Mouse (Mus musculus): ENCODE measurements around the gene Ddx58.
A peak's percentile ranks its signal among the peaks of the same experiment; 100 is the strongest.

Gene Ddx58

GRCm38 (mm10) chr4:40239409-40240271, at the start of gene Ddx58:
TSS of gene Ddx58 (minus strand) at chr4:40239828.
- DNase-seq (ENCODE audit: low spot score): no peak

GRCm38 (mm10) chr4:40289046-40289445, 49.4 kb upstream of the Ddx58 start:
- no peak for DNase-seq (ENCODE audit: low spot score)

- DNase-seq (ENCODE audit: low spot score): no peak
Measured at GRCm38 (mm10) chr4:40287415-40287814, 47.8 kb upstream of the Ddx58 start.

- DNase-seq (ENCODE audit: low spot score): peak; percentile 71
Measured at GRCm38 (mm10) chr4:40285582-40285981, 46.0 kb upstream of the Ddx58 start.

GRCm38 (mm10) chr4:40279276-40279900, 39.8 kb upstream of the Ddx58 start, which contains the start of gene Ndufb6:
TSS of gene Ndufb6 (minus strand) at chr4:40279421.
- DNase-seq (ENCODE audit: low spot score): peak; percentile 77

GRCm38 (mm10) chr4:40278880-40279275, 39.2 kb upstream of the Ddx58 start:
- DNase-seq (ENCODE audit: low spot score): no peak

GRCm38 (mm10) chr4:40269430-40270032, 29.9 kb upstream of the Ddx58 start, which contains the start of the genes Smim27 and Topors:
TSS of gene Smim27 (plus strand) at chr4:40269579.
TSS of gene Topors (minus strand) at chr4:40269850.
- DNase-seq (ENCODE audit: low spot score): peak; percentile 88

GRCm38 (mm10) chr4:40268835-40269234, 29.2 kb upstream of the Ddx58 start:
- no peak for DNase-seq (ENCODE audit: low spot score)

- peak; percentile 68 for DNase-seq (ENCODE audit: low spot score)
Measured at GRCm38 (mm10) chr4:40268204-40268813, 28.7 kb upstream of the Ddx58 start.

- DNase-seq (ENCODE audit: low spot score): no peak
Measured at GRCm38 (mm10) chr4:40267681-40268080, 28.1 kb upstream of the Ddx58 start.

GRCm38 (mm10) chr4:40264321-40264720, 24.7 kb upstream of the Ddx58 start:
- no peak for DNase-seq (ENCODE audit: low spot score)

GRCm38 (mm10) chr4:40254385-40255103, 14.9 kb upstream of the Ddx58 start:
- no peak for DNase-seq (ENCODE audit: low spot score)

GRCm38 (mm10) chr4:40253766-40254165, 14.1 kb upstream of the Ddx58 start:
- no peak for DNase-seq (ENCODE audit: low spot score)

- DNase-seq (ENCODE audit: low spot score): no peak
Measured at GRCm38 (mm10) chr4:40250984-40251383, 11.4 kb upstream of the Ddx58 start.

- DNase-seq (ENCODE audit: low spot score): no peak
Measured at GRCm38 (mm10) chr4:40244035-40244434, 4.4 kb upstream of the Ddx58 start.

GRCm38 (mm10) chr4:40243006-40243405, 3.4 kb upstream of the Ddx58 start:
- DNase-seq (ENCODE audit: low spot score): no peak

GRCm38 (mm10) chr4:40241928-40242327, 2.3 kb upstream of the Ddx58 start:
- no peak for DNase-seq (ENCODE audit: low spot score)

- no peak for DNase-seq (ENCODE audit: low spot score)
Measured at GRCm38 (mm10) chr4:40240272-40240744, 680 bp upstream of the Ddx58 start.

GRCm38 (mm10) chr4:40238483-40239408, 882 bp downstream of the Ddx58 start:
- no peak for DNase-seq (ENCODE audit: low spot score)

- no peak for DNase-seq (ENCODE audit: low spot score)
Measured at GRCm38 (mm10) chr4:40236829-40237228, 2.8 kb downstream of the Ddx58 start.
